Mouse (Mus musculus) spleen, postnatal 36 days (tissue): ENCODE results near the gene Tomm20.

ENCODE experiments used
- DNase-seq, 2 experiments: peaks; one replicate each; pipeline ENCODE4 v3.0.0; 2022; ENCODE audit warnings: low spot score in 2 of 2, mixed read lengths in 1 of 2

Tomm20 gene

GRCm38 (mm10) chr8:126961516-126961915 lies 15.9 kb upstream of the Tomm20 start:
- DNase-seq, result no peak

- DNase-seq, result no peak
Observed at GRCm38 (mm10) chr8:126951900-126952636, 6.4 kb upstream of the Tomm20 start.

GRCm38 (mm10) chr8:126949527-126949926 lies 3.9 kb upstream of the Tomm20 start:
- DNase-seq, result no peak

GRCm38 (mm10) chr8:126946444-126946843 lies 800 bp upstream of the Tomm20 start:
- DNase-seq, result no peak

- peak; percentile 9 to 19 for DNase-seq
Observed at GRCm38 (mm10) chr8:126944781-126945691, 608 bp downstream of the Tomm20 start.

- no peak for DNase-seq
Observed at GRCm38 (mm10) chr8:126943565-126943964, 2.1 kb downstream of the Tomm20 start.

- no peak for DNase-seq
Observed at GRCm38 (mm10) chr8:126937337-126937736, 8.3 kb downstream of the Tomm20 start.

GRCm38 (mm10) chr8:126935932-126936331 lies 9.7 kb downstream of the Tomm20 start:
- no peak for DNase-seq

GRCm38 (mm10) chr8:126935387-126935786 lies 10.3 kb downstream of the Tomm20 start:
- DNase-seq, result no peak

GRCm38 (mm10) chr8:126932656-126933055 lies 13.0 kb downstream of the Tomm20 start:
- DNase-seq, result no peak

GRCm38 (mm10) chr8:126932249-126932648 lies 13.4 kb downstream of the Tomm20 start:
- no peak for DNase-seq

- DNase-seq, result no peak
Observed at GRCm38 (mm10) chr8:126931720-126932119, 13.9 kb downstream of the Tomm20 start.

- peak; percentile 60 to 65 for DNase-seq
Observed at GRCm38 (mm10) chr8:126929607-126930161, 16.0 kb downstream of the Tomm20 start.

- no peak for DNase-seq
Observed at GRCm38 (mm10) chr8:126928755-126929505, 16.7 kb downstream of the Tomm20 start.

- DNase-seq, result no peak
Observed at GRCm38 (mm10) chr8:126928028-126928427, 17.6 kb downstream of the Tomm20 start.

- DNase-seq, result no peak
Observed at GRCm38 (mm10) chr8:126927058-126927457, 18.6 kb downstream of the Tomm20 start.

- DNase-seq, result no peak
Observed at GRCm38 (mm10) chr8:126922981-126923380, 22.7 kb downstream of the Tomm20 start.

- no peak for DNase-seq
Observed at GRCm38 (mm10) chr8:126921432-126921831, 24.2 kb downstream of the Tomm20 start.

- DNase-seq, result peak; percentile 61 to 66
Observed at GRCm38 (mm10) chr8:126920845-126921244, 24.8 kb downstream of the Tomm20 start.

GRCm38 (mm10) chr8:126920386-126920785 lies 25.3 kb downstream of the Tomm20 start:
- no peak for DNase-seq

GRCm38 (mm10) chr8:126919703-126920102 lies 25.9 kb downstream of the Tomm20 start:
- DNase-seq, result no peak

- DNase-seq, result no peak
Observed at GRCm38 (mm10) chr8:126919255-126919654, 26.4 kb downstream of the Tomm20 start.
